Mouse (Mus musculus): ENCODE data around the gene Sox15. TPM values are rescaled to one million over a fixed set of nuclear protein-coding genes. Genes with fewer than 3 reads are reported as not detected.
"Not testable (repeated sequence)": the region's sequence is repeated elsewhere in the genome, so short reads cannot be mapped to it uniquely, and the experiment has no call there.

The Sox15 gene
- polyA plus RNA-seq, 2 experiments = 1.5 to 3.0 TPM

- H3K36me3 ChIP-seq (ENCODE audit: control insufficient read depth, insufficient read depth, low read length) = no peaks in the 10 kb centered on the region
- H3K27ac ChIP-seq (replicated peaks; ENCODE audit: low read depth, low read length) = no peak within 1 kb of the TSS
- H3K9me3 ChIP-seq (ENCODE audit: control insufficient read depth, low read length) = no peaks in the 10 kb centered on the region
- no peak for ATAC-seq (ENCODE audit: low FRiP score, low read depth)
- TF ChIP-seq POLR2A (IDR thresholded peaks at IDR 0.05; ENCODE audit: borderline replicate concordance, extremely low read depth, insufficient read depth, insufficient read length) = no peak
- H3K4me2 ChIP-seq (replicated peaks; ENCODE audit: low read depth, low read length, severe bottlenecking) = no peak within 1 kb of the TSS
- WGBS = 63% methylated on average over 5 of the region's 5 CpGs
- no peak within 1 kb of the TSS for H3K4me3 ChIP-seq (replicated peaks; ENCODE audit: low read length)
- H3K4me1 ChIP-seq (ENCODE audit: control insufficient read depth, insufficient read depth, low read length) = peaks cover 8% of the 10 kb centered on the region; the same call in 1 of the 2 replicates
- H3K27me3 ChIP-seq (ENCODE audit: control insufficient read depth, insufficient read depth, low read length) = no peaks in the 10 kb centered on the region
- no peak for DNase-seq (ENCODE audit: low spot score)
- no peak within 1 kb of the TSS for H3K9ac ChIP-seq (ENCODE audit: low read depth, low read length, severe bottlenecking)
Observed at GRCm38 (mm10) chr11:69617805-69618204, 37.3 kb upstream of the Sox15 start, which contains the start of gene Shbg. Shbg (minus strand) TSS chr11:69617905.

GRCm38 (mm10) chr11:69620394-69621081, 34.6 kb upstream of the Sox15 start:
- 87% methylated on average over 7 of the region's 7 CpGs for WGBS

GRCm38 (mm10) chr11:69621571-69622268, 33.4 kb upstream of the Sox15 start, which contains the start of gene Sat2:
Sat2 (plus strand) TSS chr11:69622024.
- Histone ChIP-seq H3K27ac (replicated peaks; ENCODE audit: low read depth, low read length) (peak within 1 kb of the TSS; percentile 2; the same call in 1 of the 2 replicates), H3K9me3 (ENCODE audit: control insufficient read depth, low read length) (no peaks in the 10 kb centered on the region), H3K36me3 (ENCODE audit: control insufficient read depth, insufficient read depth, low read length) (no peaks in the 10 kb centered on the region), H3K9ac (ENCODE audit: low read depth, low read length, severe bottlenecking) (peak within 1 kb of the TSS; percentile 69), H3K4me2 (replicated peaks; ENCODE audit: low read depth, low read length, severe bottlenecking) (peak within 1 kb of the TSS; percentile 75), H3K27me3 (ENCODE audit: control insufficient read depth, insufficient read depth, low read length) (no peaks in the 10 kb centered on the region), H3K4me1 (ENCODE audit: control insufficient read depth, insufficient read depth, low read length) (0 out of 2 replicates have a peak, but pooled peaks cover 7% of the 10 kb centered on the region), H3K4me3 (replicated peaks; ENCODE audit: low read length) (peak within 1 kb of the TSS; percentile 51)
- 1% methylated on average over 20 of the region's 20 CpGs for WGBS
- peak; percentile 83 for DNase-seq (ENCODE audit: low spot score)
- TF ChIP-seq POLR2A (IDR thresholded peaks at IDR 0.05; ENCODE audit: borderline replicate concordance, extremely low read depth, insufficient read depth, insufficient read length) = 0 out of 2 replicates have a peak, but pooled peaks have one; percentile 21
- peak; percentile 87 for ATAC-seq (ENCODE audit: low FRiP score, low read depth)

More at GRCm38 (mm10) chr11:69620394-69621081, 34.6 kb upstream of the Sox15 start:
- no peak for TF ChIP-seq POLR2A (IDR thresholded peaks at IDR 0.05; ENCODE audit: borderline replicate concordance, extremely low read depth, insufficient read depth, insufficient read length)
- 0 out of 2 replicates have a peak, but pooled peaks cover 7% of the 10 kb centered on the region for H3K4me1 ChIP-seq (ENCODE audit: control insufficient read depth, insufficient read depth, low read length)
- H3K27me3 ChIP-seq (ENCODE audit: control insufficient read depth, insufficient read depth, low read length) = no peaks in the 10 kb centered on the region
- no peak for DNase-seq (ENCODE audit: low spot score)
- H3K9ac ChIP-seq (ENCODE audit: low read depth, low read length, severe bottlenecking) = no peak overlapping the region
- no peaks in the 10 kb centered on the region for H3K36me3 ChIP-seq (ENCODE audit: control insufficient read depth, insufficient read depth, low read length)
- no peaks in the 10 kb centered on the region for H3K9me3 ChIP-seq (ENCODE audit: control insufficient read depth, low read length)
- no peak overlapping the region for H3K4me3 ChIP-seq (replicated peaks; ENCODE audit: low read length)
- no peak for ATAC-seq (ENCODE audit: low FRiP score, low read depth)
- no peak overlapping the region for H3K4me2 ChIP-seq (replicated peaks; ENCODE audit: low read depth, low read length, severe bottlenecking)
- H3K27ac ChIP-seq (replicated peaks; ENCODE audit: low read depth, low read length) = no peak overlapping the region

GRCm38 (mm10) chr11:69622406-69622805, 32.7 kb upstream of the Sox15 start:
- Histone ChIP-seq H3K9ac (ENCODE audit: low read depth, low read length, severe bottlenecking) (peak overlapping the region; percentile 69), H3K27ac (replicated peaks; ENCODE audit: low read depth, low read length) (0 out of 2 replicates have a peak overlapping the region, but pooled peaks have one; percentile 2), H3K4me2 (replicated peaks; ENCODE audit: low read depth, low read length, severe bottlenecking) (peak overlapping the region; percentile 75), H3K9me3 (ENCODE audit: control insufficient read depth, low read length) (no peaks in the 10 kb centered on the region), H3K36me3 (ENCODE audit: control insufficient read depth, insufficient read depth, low read length) (no peaks in the 10 kb centered on the region), H3K4me3 (replicated peaks; ENCODE audit: low read length) (peak overlapping the region; percentile 51), H3K27me3 (ENCODE audit: control insufficient read depth, insufficient read depth, low read length) (no peaks in the 10 kb centered on the region), H3K4me1 (ENCODE audit: control insufficient read depth, insufficient read depth, low read length) (0 out of 2 replicates have a peak, but pooled peaks cover 7% of the 10 kb centered on the region)
- TF ChIP-seq POLR2A (IDR thresholded peaks at IDR 0.05; ENCODE audit: borderline replicate concordance, extremely low read depth, insufficient read depth, insufficient read length) = no peak
- ATAC-seq (ENCODE audit: low FRiP score, low read depth) (0 out of 2 replicates have a peak, but pooled peaks have one; percentile 9), DNase-seq (ENCODE audit: low spot score) (no peak)
- WGBS = 27% methylated on average over 6 of the region's 6 CpGs

- Histone ChIP-seq H3K4me2 (replicated peaks; ENCODE audit: low read depth, low read length, severe bottlenecking) (peak overlapping the region; percentile 75), H3K9ac (ENCODE audit: low read depth, low read length, severe bottlenecking) (peak overlapping the region; percentile 69; the same call in 1 of the 2 replicates), H3K4me1 (ENCODE audit: control insufficient read depth, insufficient read depth, low read length) (0 out of 2 replicates have a peak, but pooled peaks cover 7% of the 10 kb centered on the region), H3K36me3 (ENCODE audit: control insufficient read depth, insufficient read depth, low read length) (no peaks in the 10 kb centered on the region), H3K27me3 (ENCODE audit: control insufficient read depth, insufficient read depth, low read length) (no peaks in the 10 kb centered on the region), H3K27ac (replicated peaks; ENCODE audit: low read depth, low read length) (no peak overlapping the region), H3K4me3 (replicated peaks; ENCODE audit: low read length) (peak overlapping the region; percentile 51), H3K9me3 (ENCODE audit: control insufficient read depth, low read length) (no peaks in the 10 kb centered on the region)
- WGBS = 65% methylated on average over 4 of the region's 4 CpGs
- ATAC-seq (ENCODE audit: low FRiP score, low read depth) (no peak), DNase-seq (ENCODE audit: low spot score) (no peak)
- TF ChIP-seq POLR2A (IDR thresholded peaks at IDR 0.05; ENCODE audit: borderline replicate concordance, extremely low read depth, insufficient read depth, insufficient read length) = no peak
Observed at GRCm38 (mm10) chr11:69623006-69623405, 32.1 kb upstream of the Sox15 start.

- H3K27me3 ChIP-seq (ENCODE audit: control insufficient read depth, insufficient read depth, low read length); H3K9me3 ChIP-seq (ENCODE audit: control insufficient read depth, low read length); H3K27ac ChIP-seq (replicated peaks; ENCODE audit: low read depth, low read length); H3K4me1 ChIP-seq (ENCODE audit: control insufficient read depth, insufficient read depth, low read length); H3K36me3 ChIP-seq (ENCODE audit: control insufficient read depth, insufficient read depth, low read length); ATAC-seq (ENCODE audit: low FRiP score, low read depth); H3K4me2 ChIP-seq (replicated peaks; ENCODE audit: low read depth, low read length, severe bottlenecking); H3K9ac ChIP-seq (ENCODE audit: low read depth, low read length, severe bottlenecking); DNase-seq (ENCODE audit: low spot score); H3K4me3 ChIP-seq (replicated peaks; ENCODE audit: low read length): not testable (repeated sequence)
- 82% methylated on average over 2 of the region's 2 CpGs for WGBS
Observed at GRCm38 (mm10) chr11:69624339-69624738, 30.8 kb upstream of the Sox15 start.
